Mouse (Mus musculus) brain, embryonic 14.5 days (tissue): ENCODE measurements around the gene Snrpe.

Experiments used
- CTCF ChIP-seq: fragments of 200-500 bp; IDR thresholded peaks from 2 replicates; pipeline ENCODE4 v1.5.1; 2012; ENCODE audit warnings: inconsistent platforms, mild to moderate bottlenecking, moderate library complexity, borderline replicate concordance; ENCODE audit not compliant: insufficient read depth, insufficient read length; ENCODE audit errors: extremely low read depth
- POLR2A ChIP-seq: fragments of 200-500 bp; IDR thresholded peaks from 2 replicates; pipeline ENCODE4 v1.6.1; 2012; ENCODE audit warnings: mild to moderate bottlenecking, inconsistent platforms, borderline replicate concordance; ENCODE audit not compliant: poor library complexity, insufficient read depth, insufficient read length, severe bottlenecking; ENCODE audit errors: extremely low read depth

DNA sequence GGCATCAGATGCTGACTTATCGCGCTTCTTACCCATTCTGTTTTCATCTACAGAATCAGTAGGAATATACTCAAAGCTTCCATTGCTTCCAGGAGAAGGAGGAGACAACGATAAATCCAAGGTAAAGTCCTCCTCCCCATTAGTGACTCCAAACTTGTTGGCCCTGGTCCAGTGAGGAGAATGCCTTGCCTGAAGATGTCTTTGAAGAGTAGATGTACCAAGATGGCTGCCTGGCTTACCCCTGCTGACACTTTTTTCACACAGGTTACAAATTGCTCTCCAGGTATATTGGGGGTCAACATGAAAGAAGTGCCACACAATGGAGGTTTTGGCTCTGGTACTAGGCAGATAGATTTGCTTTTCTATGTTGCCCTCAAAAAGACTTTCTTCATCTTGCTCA, 48.8 kb upstream of the Snrpe start:
- TF ChIP-seq CTCF (no peak), POLR2A (no peak)
